Mouse (Mus musculus): ENCODE data around the gene Shisa2. TPM values are rescaled to one million over a fixed set of nuclear protein-coding genes. Genes with fewer than 3 reads are reported as not detected.
A peak's percentile ranks its signal among the peaks of the same experiment; 100 is the strongest.

Gene Shisa2
- polyA plus RNA-seq, 1 experiment from 2014 or later: 24.6 TPM

DNA sequence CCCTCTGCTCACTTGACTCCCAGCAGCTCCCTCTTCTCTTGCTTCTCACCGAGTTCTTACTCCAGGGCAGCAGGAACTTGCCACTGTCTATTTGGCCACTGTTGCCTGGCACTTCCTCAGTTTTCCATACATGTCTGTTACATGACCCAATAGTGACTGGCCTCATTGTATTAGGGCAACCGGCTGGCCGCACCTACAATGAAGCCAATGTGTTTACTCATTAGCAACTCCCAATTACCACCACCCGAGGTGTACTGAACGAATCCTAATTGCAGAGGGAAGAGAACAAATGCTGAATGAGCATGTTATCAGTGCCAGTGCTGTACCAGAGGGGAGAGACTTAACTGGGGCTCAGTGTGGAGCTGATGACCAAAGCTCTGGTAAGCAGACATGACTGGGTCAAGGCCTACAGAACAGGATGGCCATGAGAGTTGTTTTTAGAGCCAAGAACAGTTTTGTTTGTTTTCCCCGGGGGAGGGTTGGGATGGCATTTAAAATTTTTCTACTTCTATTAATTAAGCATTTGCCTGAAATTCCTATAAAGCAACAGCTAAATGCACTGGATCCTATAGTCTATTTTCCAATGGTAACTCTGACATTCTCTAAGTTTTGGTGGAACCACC is 47.9 kb downstream of the Shisa2 start:
- H3K4me2 ChIP-seq (replicated peaks; ENCODE audit: low read depth, low read length): no peak overlapping the region
- no peak overlapping the region for H3K27ac ChIP-seq (ENCODE audit: low read depth, low read length)
- H3K27me3 ChIP-seq (ENCODE audit: control insufficient read depth, insufficient read depth, low read length): no peaks in the 10 kb centered on the region
- no peak overlapping the region for H3K4me3 ChIP-seq (ENCODE audit: low read length)
- 75% methylated on average over 6 of the region's 6 CpGs for WGBS
- no peak overlapping the region for H3K9ac ChIP-seq (ENCODE audit: low read depth, low read length)
- no peak for ATAC-seq (ENCODE audit: low FRiP score, low TSS enrichment)
- H3K36me3 ChIP-seq (ENCODE audit: control insufficient read depth, insufficient read depth, low read length): no peaks in the 10 kb centered on the region
- no peaks in the 10 kb centered on the region for H3K9me3 ChIP-seq (ENCODE audit: control insufficient read depth, low read length)
- peaks cover 10% of the 10 kb centered on the region for H3K4me1 ChIP-seq (ENCODE audit: control insufficient read depth, insufficient read depth, low read length)

DNA sequence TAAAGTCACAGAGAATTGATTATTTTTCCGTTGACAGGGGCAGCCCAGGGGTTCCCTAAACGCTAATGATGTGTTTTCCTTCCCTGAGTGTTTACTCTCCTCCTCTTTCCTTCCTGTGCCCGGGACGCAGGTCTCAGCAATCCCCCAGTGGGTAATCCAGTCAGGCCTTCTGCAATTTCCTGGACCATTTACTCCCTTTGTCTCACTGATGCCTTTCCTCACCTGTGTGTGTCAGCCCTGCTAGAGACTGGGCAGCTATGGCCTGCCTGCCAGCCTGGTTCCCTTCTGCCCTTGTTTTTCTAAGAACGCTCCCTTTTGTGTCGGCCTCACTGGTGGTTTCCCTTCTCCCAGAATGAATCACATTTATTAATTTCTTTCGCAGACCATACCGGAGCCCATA is 49.4 kb downstream of the Shisa2 start:
- Histone ChIP-seq H3K27ac (ENCODE audit: low read depth, low read length) (no peak overlapping the region), H3K9me3 (ENCODE audit: control insufficient read depth, low read length) (no peaks in the 10 kb centered on the region), H3K4me3 (ENCODE audit: low read length) (no peak overlapping the region), H3K9ac (ENCODE audit: low read depth, low read length) (no peak overlapping the region), H3K27me3 (ENCODE audit: control insufficient read depth, insufficient read depth, low read length) (no peaks in the 10 kb centered on the region), H3K36me3 (ENCODE audit: control insufficient read depth, insufficient read depth, low read length) (no peaks in the 10 kb centered on the region), H3K4me2 (replicated peaks; ENCODE audit: low read depth, low read length) (no peak overlapping the region), H3K4me1 (ENCODE audit: control insufficient read depth, insufficient read depth, low read length) (peaks cover 10% of the 10 kb centered on the region)
- 3% methylated on average over 8 of the region's 8 CpGs for WGBS
- ATAC-seq (ENCODE audit: low FRiP score, low TSS enrichment): no peak

DNA sequence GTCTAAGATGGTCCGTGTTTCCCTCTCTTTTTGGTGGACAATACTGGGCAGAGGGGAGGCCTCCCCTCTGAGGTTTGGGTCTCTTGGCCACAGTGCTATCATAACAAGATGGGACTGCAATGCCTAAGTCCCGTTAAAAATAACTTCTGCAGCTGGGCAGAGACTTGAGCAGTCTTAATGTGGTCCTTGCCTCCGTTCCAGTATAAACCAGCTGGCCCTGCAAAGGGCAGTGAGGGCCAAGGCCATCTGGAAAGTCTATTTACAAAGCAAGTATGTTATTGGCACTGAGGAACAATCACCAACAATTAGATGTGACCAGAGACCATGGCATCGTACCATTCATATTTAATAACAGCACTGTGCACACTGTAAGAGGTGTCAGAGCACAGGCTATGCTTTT is 50.2 kb downstream of the Shisa2 start:
- no peaks in the 10 kb centered on the region for H3K36me3 ChIP-seq (ENCODE audit: control insufficient read depth, insufficient read depth, low read length)
- H3K4me1 ChIP-seq (ENCODE audit: control insufficient read depth, insufficient read depth, low read length): peaks cover 10% of the 10 kb centered on the region
- no peaks in the 10 kb centered on the region for H3K9me3 ChIP-seq (ENCODE audit: control insufficient read depth, low read length)
- H3K4me3 ChIP-seq (ENCODE audit: low read length): no peak overlapping the region
- H3K27me3 ChIP-seq (ENCODE audit: control insufficient read depth, insufficient read depth, low read length): no peaks in the 10 kb centered on the region
- no peak overlapping the region for H3K9ac ChIP-seq (ENCODE audit: low read depth, low read length)
- H3K27ac ChIP-seq (ENCODE audit: low read depth, low read length): no peak overlapping the region
- WGBS: 69% methylated on average over 4 of the region's 4 CpGs
- no peak overlapping the region for H3K4me2 ChIP-seq (replicated peaks; ENCODE audit: low read depth, low read length)
- no peak for ATAC-seq (ENCODE audit: low FRiP score, low TSS enrichment)

DNA sequence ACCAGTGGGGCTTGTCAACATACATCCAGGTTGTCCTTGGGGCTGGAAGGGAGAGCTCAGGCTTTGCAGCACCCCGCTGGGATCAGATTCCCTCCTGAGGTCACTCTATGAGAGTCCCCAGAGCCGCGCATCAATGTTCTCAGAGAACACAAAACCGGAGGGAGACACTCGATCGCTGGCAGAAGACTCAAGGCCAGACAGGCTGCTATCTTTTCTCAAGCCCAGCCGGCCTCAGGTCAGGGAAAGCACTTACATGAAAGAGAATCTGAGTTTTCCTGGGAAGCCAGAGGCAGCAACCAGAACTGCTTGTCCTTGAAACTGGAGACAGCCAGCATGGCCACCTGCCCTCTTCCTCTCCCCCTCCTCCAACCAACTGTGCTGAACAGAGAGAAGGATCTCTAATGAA is 52.5 kb downstream of the Shisa2 start:
- Histone ChIP-seq H3K36me3 (ENCODE audit: control insufficient read depth, insufficient read depth, low read length) (no peaks in the 10 kb centered on the region), H3K4me2 (replicated peaks; ENCODE audit: low read depth, low read length) (no peak overlapping the region), H3K4me3 (ENCODE audit: low read length) (no peak overlapping the region), H3K9ac (ENCODE audit: low read depth, low read length) (no peak overlapping the region), H3K27me3 (ENCODE audit: control insufficient read depth, insufficient read depth, low read length) (no peaks in the 10 kb centered on the region), H3K4me1 (ENCODE audit: control insufficient read depth, insufficient read depth, low read length) (peaks cover 10% of the 10 kb centered on the region), H3K27ac (ENCODE audit: low read depth, low read length) (no peak overlapping the region), H3K9me3 (ENCODE audit: control insufficient read depth, low read length) (no peaks in the 10 kb centered on the region)
- ATAC-seq (ENCODE audit: low FRiP score, low TSS enrichment): peak; percentile 91
- 43% methylated on average over 7 of the region's 7 CpGs for WGBS

Other genes starting within 250 kb of the Shisa2 start
- 0.64 and 0.79 TPM in 2 replicates for gene Phf11c, start 229.9 kb upstream of the Shisa2 start, polyA plus RNA-seq (2014; fragmentation: Nextera tagmentation; extraction: Ambion mirVana)
- gene Setdb2, start 184.4 kb upstream of the Shisa2 start, polyA plus RNA-seq (2014; fragmentation: Nextera tagmentation; extraction: Ambion mirVana): 7.7 and 13.5 TPM in 2 replicates
- gene Cab39l, start 184.3 kb upstream of the Shisa2 start, polyA plus RNA-seq (2014; fragmentation: Nextera tagmentation; extraction: Ambion mirVana): 35.4 and 42.6 TPM in 2 replicates
- 25.7 and 35.5 TPM in 2 replicates for gene Cdadc1, start 27.3 kb upstream of the Shisa2 start, polyA plus RNA-seq (2014; fragmentation: Nextera tagmentation; extraction: Ambion mirVana)